Mouse (Mus musculus) midbrain, embryonic 11.5 days (tissue): ENCODE results near the gene Il27. TPM values are rescaled to one million over a fixed set of nuclear protein-coding genes. Genes with fewer than 3 reads are reported as not detected.

Source experiments
- ATAC-seq: fragments of 200-750 bp; cut with Nextera tagmentation; 2 replicates; pipeline ENCODE4 v1.8.0; 2017; ENCODE audit warnings: moderate TSS enrichment, moderate library complexity; ENCODE audit not compliant: low FRiP score
- DNase-seq: peaks from one replicate; pipeline ENCODE4 v3.0.0; 2015; ENCODE audit warnings: low spot score; ENCODE audit errors: missing footprints
- H3K27ac ChIP-seq: fragments of 300-500 bp; sonication (generic); 2 replicates; pipeline ENCODE4 v1.5.1; 2014; ENCODE audit warnings: low read depth, low read length
- H3K27me3 ChIP-seq: fragments of 300-500 bp; sonication (generic); 2 replicates; pipeline ENCODE4 v1.6.1; 2014; ENCODE audit warnings: mild to moderate bottlenecking, low read length, moderate library complexity, mixed read lengths; ENCODE audit not compliant: control insufficient read depth, insufficient read depth
- H3K36me3 ChIP-seq: fragments of 300-500 bp; sonication (generic); 2 replicates; pipeline ENCODE4 v1.6.1; 2014; ENCODE audit warnings: mild to moderate bottlenecking, low read length, moderate library complexity, mixed read lengths; ENCODE audit not compliant: control insufficient read depth, insufficient read depth
- H3K4me1 ChIP-seq: fragments of 300-500 bp; sonication (generic); 2 replicates; pipeline ENCODE4 v1.6.1; 2014; ENCODE audit warnings: low read length; ENCODE audit not compliant: control insufficient read depth, insufficient read depth
- H3K4me2 ChIP-seq: fragments of 300-500 bp; sonication (generic); 2 replicates; pipeline ENCODE4 v1.6.1; 2014; ENCODE audit warnings: mild to moderate bottlenecking, moderate library complexity
- H3K4me3 ChIP-seq: fragments of 300-500 bp; sonication (generic); 2 replicates; pipeline ENCODE4 v1.5.1; 2014; ENCODE audit warnings: low read depth, low read length
- H3K9ac ChIP-seq: fragments of 300-500 bp; sonication (generic); 2 replicates; pipeline ENCODE4 v1.6.1; 2014; ENCODE audit warnings: low read length
- H3K9me3 ChIP-seq: fragments of 300-500 bp; sonication (generic); 2 replicates; pipeline ENCODE4 v1.6.1; 2016; ENCODE audit warnings: low read length; ENCODE audit not compliant: control insufficient read depth
- WGBS: fragments of 180-500 bp; shearing (Covaris S2); extraction: QIAGEN DNeasy Blood & Tissue Kit; methylation state at CpG from one replicate; pipeline ENCODE4 v1.1.7; 2014; 5-methylcytosine and 5-hydroxymethylcytosine counted together
- polyA plus RNA-seq: library from polyadenylated mRNA; unstranded; fragments of >200 nt; fragmentation: Nextera tagmentation; extraction: Ambion mirVana; gene quantifications from 2 replicates; pipeline ENCODE4 v1.2.1, GENCODE M21; 2014

Gene Il27
- polyA plus RNA-seq, 1 experiment from 2014 or later: not detected

DNA sequence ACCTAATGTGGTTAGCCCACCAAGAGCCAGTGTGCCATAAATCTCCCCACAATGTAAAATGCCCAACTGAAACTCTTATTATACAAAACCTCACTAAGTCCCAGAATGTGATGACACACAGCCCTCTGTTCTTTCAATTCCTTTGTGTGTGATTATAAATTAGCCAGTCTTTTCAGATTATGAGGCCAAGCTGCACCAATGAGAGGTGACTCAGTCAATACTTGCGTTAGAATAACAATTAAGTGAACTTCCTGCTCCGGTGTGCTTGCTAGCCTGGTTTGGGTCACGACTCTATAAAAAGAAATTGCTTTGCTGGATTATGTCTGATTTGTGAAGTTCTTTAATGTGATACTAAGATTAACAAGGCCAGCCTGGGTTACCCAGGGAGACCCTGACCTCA is 35.2 kb upstream of the Il27 start:
- 51% methylated on average over 3 of the region's 3 CpGs for WGBS
- Histone ChIP-seq H3K27ac (no peak overlapping the region), H3K27me3 (no peaks in the 10 kb centered on the region), H3K4me3 (no peak overlapping the region), H3K4me1 (0 out of 2 replicates have a peak, but pooled peaks cover 2% of the 10 kb centered on the region), H3K4me2 (no peak overlapping the region), H3K9me3 (no peaks in the 10 kb centered on the region), H3K36me3 (no peaks in the 10 kb centered on the region), H3K9ac (no peak overlapping the region)
- no peak for DNase-seq
- no peak for ATAC-seq

GRCm38 (mm10) chr7:126628111-126628510 is 33.4 kb upstream of the Il27 start:
- Histone ChIP-seq H3K4me2 (no peak overlapping the region), H3K27me3 (no peaks in the 10 kb centered on the region), H3K4me1 (0 out of 2 replicates have a peak, but pooled peaks cover 2% of the 10 kb centered on the region), H3K36me3 (no peaks in the 10 kb centered on the region), H3K4me3 (no peak overlapping the region), H3K9ac (no peak overlapping the region), H3K9me3 (no peaks in the 10 kb centered on the region), H3K27ac (no peak overlapping the region)
- no peak for DNase-seq
- 81% methylated on average over 6 of the region's 6 CpGs for WGBS
- no peak for ATAC-seq

DNA sequence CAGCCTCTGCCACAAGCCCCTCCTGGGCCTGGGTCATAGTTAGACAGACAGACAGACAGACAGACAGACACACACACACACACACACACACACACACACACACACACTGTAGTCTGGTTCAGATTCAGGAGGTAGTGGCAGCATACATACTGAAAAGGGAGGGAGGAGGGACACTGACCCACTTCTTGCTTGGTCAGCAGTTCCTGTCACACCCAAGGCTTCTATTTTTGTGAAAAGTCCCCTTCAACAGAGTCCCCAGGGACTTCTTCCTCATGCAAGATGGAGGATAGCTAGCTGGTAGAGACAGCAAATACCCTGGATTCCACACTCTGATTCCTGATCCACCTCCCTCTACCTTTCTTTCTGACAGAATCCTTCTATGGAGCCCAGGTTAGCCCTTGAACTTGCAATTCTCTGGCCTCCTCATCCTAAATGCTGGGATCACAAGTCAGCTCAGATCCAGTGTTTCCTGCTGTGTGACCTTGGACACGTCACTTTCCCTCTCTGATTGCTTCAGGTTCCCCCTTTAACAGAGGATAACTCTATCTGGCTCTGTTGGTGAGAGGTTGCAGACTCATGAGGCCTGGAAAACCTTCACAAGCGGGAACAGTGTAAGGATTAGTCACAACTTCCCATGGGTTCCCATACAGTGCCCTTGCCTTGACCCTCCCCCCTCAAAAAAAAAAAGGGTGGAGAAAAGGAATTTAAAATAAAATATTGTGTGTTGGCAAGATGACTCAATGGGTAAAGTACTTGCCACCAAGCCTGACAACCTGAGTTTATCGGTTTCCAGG is 31.3 kb upstream of the Il27 start:
- Histone ChIP-seq H3K4me2 (no peak overlapping the region), H3K36me3 (no peaks in the 10 kb centered on the region), H3K4me3 (no peak overlapping the region), H3K9me3 (no peaks in the 10 kb centered on the region), H3K4me1 (0 out of 2 replicates have a peak, but pooled peaks cover 2% of the 10 kb centered on the region), H3K27me3 (no peaks in the 10 kb centered on the region), H3K27ac (no peak overlapping the region), H3K9ac (no peak overlapping the region)
- DNase-seq (no peak), ATAC-seq (no peak)
- 88% methylated on average over 3 of the region's 3 CpGs for WGBS

GRCm38 (mm10) chr7:126625369-126625768 is 30.6 kb upstream of the Il27 start:
- 0 out of 2 replicates have a peak, but pooled peaks cover 2% of the 10 kb centered on the region for H3K4me1 ChIP-seq
- no peak overlapping the region for H3K27ac ChIP-seq
- H3K4me2 ChIP-seq: no peak overlapping the region
- 66% methylated on average over 6 of the region's 6 CpGs for WGBS
- H3K9me3 ChIP-seq: no peaks in the 10 kb centered on the region
- no peak overlapping the region for H3K4me3 ChIP-seq
- H3K27me3 ChIP-seq: no peaks in the 10 kb centered on the region
- ATAC-seq (no peak), DNase-seq (no peak)
- H3K36me3 ChIP-seq: no peaks in the 10 kb centered on the region
- no peak overlapping the region for H3K9ac ChIP-seq

DNA sequence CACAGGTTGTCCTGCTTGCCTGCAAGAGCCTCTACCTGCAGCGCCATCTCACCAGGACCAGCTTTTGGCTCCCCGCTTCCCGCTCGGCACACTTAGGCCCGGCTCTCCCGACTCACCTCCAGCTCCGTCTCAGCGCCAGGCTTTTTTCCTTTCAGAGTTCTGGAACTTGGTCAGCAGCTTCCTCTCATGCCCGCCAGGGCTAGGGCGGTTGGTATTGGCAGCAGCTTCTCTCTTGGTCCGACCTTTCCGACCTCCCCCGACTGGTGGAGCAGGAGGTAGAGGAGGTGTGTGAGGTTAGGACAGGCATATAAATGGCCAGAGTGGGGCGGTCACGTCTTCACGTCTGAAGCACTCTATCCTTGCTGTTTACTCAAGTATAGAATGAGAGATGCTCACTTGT is 30.0 kb upstream of the Il27 start:
- Histone ChIP-seq H3K9ac (no peak overlapping the region), H3K27ac (no peak overlapping the region), H3K4me2 (no peak overlapping the region), H3K4me1 (no peaks in the 10 kb centered on the region), H3K27me3 (no peaks in the 10 kb centered on the region), H3K4me3 (no peak overlapping the region), H3K9me3 (no peaks in the 10 kb centered on the region), H3K36me3 (no peaks in the 10 kb centered on the region)
- 71% methylated on average over 16 of the region's 16 CpGs for WGBS
- DNase-seq (no peak), ATAC-seq (no peak)

- no peaks in the 10 kb centered on the region for H3K27me3 ChIP-seq
- no peaks in the 10 kb centered on the region for H3K36me3 ChIP-seq
- DNase-seq (no peak), ATAC-seq (no peak)
- H3K9me3 ChIP-seq: no peaks in the 10 kb centered on the region
- no peaks in the 10 kb centered on the region for H3K4me1 ChIP-seq
- no peak overlapping the region for H3K27ac ChIP-seq
- H3K4me2 ChIP-seq: no peak overlapping the region
- H3K4me3 ChIP-seq: no peak overlapping the region
- no peak overlapping the region for H3K9ac ChIP-seq
- WGBS: 92% methylated on average over 1 of the region's 1 CpGs
These were observed 28.6 kb upstream of the Il27 start for GRCm38 (mm10) chr7:126623381-126623780.

GRCm38 (mm10) chr7:126621452-126622359 is 27.0 kb upstream of the Il27 start:
- H3K4me3 ChIP-seq: no peak overlapping the region
- no peaks in the 10 kb centered on the region for H3K36me3 ChIP-seq
- WGBS: 87% methylated on average over 9 of the region's 9 CpGs
- no peak for DNase-seq
- no peaks in the 10 kb centered on the region for H3K9me3 ChIP-seq
- ATAC-seq: no peak
- no peak overlapping the region for H3K27ac ChIP-seq
- H3K4me2 ChIP-seq: no peak overlapping the region
- H3K9ac ChIP-seq: no peak overlapping the region
- H3K4me1 ChIP-seq: no peaks in the 10 kb centered on the region
- H3K27me3 ChIP-seq: no peaks in the 10 kb centered on the region

DNA sequence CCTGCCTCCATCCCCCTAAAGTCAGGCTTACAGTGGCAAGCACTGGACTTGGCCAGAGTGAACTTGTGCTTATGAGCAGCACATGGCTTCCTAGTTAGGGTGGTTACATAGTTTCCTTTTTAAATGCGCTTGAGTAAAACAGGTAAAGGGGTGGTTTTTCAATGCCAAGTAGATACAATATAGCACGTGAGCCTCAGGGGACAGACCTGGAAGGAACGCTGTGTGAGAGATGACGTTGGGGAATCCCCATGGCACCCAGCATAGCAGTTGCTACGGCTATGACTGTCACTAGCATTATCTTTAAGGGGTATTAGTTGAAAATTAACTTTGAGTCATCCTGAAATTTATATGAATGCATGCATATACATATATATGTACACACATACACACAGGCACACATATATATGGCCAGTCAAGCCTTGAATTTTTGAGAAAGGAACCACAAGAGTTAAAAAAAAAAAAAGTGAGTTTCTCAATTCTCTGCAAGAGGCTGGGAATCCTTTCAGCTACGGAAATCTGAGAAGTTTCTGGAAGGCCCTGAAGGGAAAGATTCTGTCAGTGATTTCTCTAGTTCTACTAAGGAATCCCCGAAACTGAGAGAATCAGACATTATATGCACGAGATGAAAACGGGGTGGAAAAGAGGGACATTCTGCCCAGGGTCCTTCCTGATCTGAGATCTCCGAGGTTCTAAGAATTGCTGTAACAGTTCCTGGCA is 25.0 kb upstream of the Il27 start:
- DNase-seq: no peak
- Histone ChIP-seq H3K4me3 (no peak overlapping the region), H3K36me3 (no peaks in the 10 kb centered on the region), H3K4me1 (no peaks in the 10 kb centered on the region), H3K9me3 (no peaks in the 10 kb centered on the region), H3K27ac (no peak overlapping the region), H3K4me2 (no peak overlapping the region), H3K9ac (no peak overlapping the region), H3K27me3 (no peaks in the 10 kb centered on the region)
- no peak for ATAC-seq
- 87% methylated on average over 10 of the region's 10 CpGs for WGBS
